Mouse (Mus musculus) CD4-positive naive resting alpha-beta T cell, adult 57 days (primary cell): ENCODE results near the gene Lpcat2. TPM values are rescaled to one million over a fixed set of nuclear protein-coding genes. Genes with fewer than 3 reads are reported as not detected.

ENCODE experiments used
- total RNA-seq: library from RNA; stranded (reverse); gene quantifications from one replicate; pipeline ENCODE4 v1.2.4, GENCODE M21; 2023

The Lpcat2 gene
- 3.4 TPM for total RNA-seq

GRCm38 (mm10) chr8:92855171-92855894 lies at the start of gene Lpcat2:
Lpcat2 (plus strand) TSS chr8:92855339.

GRCm38 (mm10) chr8:92827243-92828034 lies 27.7 kb upstream of the Lpcat2 start, which contains the start of gene Mmp2:
Mmp2 (plus strand) TSS chr8:92827291.

GRCm38 (mm10) chr8:92901107-92901506 lies 46.0 kb downstream of the Lpcat2 start, which contains the start of gene Capns2:
Capns2 (plus strand) TSS chr8:92901407.

GRCm38 (mm10) chr8:92959779-92960178 lies 104.6 kb downstream of the Lpcat2 start, which contains the start of gene Slc6a2:
Slc6a2 (plus strand) TSS chr8:92960079.

Other genes starting within 250 kb of the Lpcat2 start
- not detected for gene Irx6, start 181.1 kb upstream of the Lpcat2 start, total RNA-seq
- gene Mmp2, start 28.0 kb upstream of the Lpcat2 start, total RNA-seq, result 0.24 TPM
- gene Capns2, start 46.1 kb downstream of the Lpcat2 start, total RNA-seq, result not detected
- not detected for gene Slc6a2, start 104.7 kb downstream of the Lpcat2 start, total RNA-seq
- gene Ces1a, start 192.9 kb downstream of the Lpcat2 start, total RNA-seq, result not detected
- not detected for gene Ces1b, start 224.7 kb downstream of the Lpcat2 start, total RNA-seq